Mouse (Mus musculus) spleen, adult 2 months (tissue): ENCODE data around the gene Mlh3. TPM values are rescaled to one million over a fixed set of nuclear protein-coding genes. Genes with fewer than 3 reads are reported as not detected.

Experiments
- DNase-seq, 2 experiments: peaks; one replicate each; pipeline versions ENCODE4 v3.0.0 to v3.0.0-alpha.2; 2012 to 2021; ENCODE audit warnings: low spot score in 2 of 2, low read depth in 1 of 2
- H3K27ac ChIP-seq: fragments of 200-500 bp; 2 replicates; pipeline ENCODE4 v1.5.1; 2012; ENCODE audit warnings: low read length, inconsistent platforms; ENCODE audit not compliant: insufficient read depth
- H3K27me3 ChIP-seq: fragments of 200-500 bp; 2 replicates; pipeline ENCODE4 v1.6.1; 2012; ENCODE audit warnings: mild to moderate bottlenecking, moderate library complexity, low read length, inconsistent platforms; ENCODE audit not compliant: control insufficient read depth, insufficient read depth
- H3K36me3 ChIP-seq: fragments of 200-500 bp; 2 replicates; pipeline ENCODE4 v1.6.1; 2012; ENCODE audit warnings: mild to moderate bottlenecking, low read length, inconsistent platforms; ENCODE audit not compliant: control insufficient read depth, insufficient read depth
- H3K4me1 ChIP-seq: fragments of 200-500 bp; 2 replicates; pipeline ENCODE4 v1.6.1; 2011; ENCODE audit warnings: inconsistent platforms; ENCODE audit not compliant: control insufficient read depth, insufficient read depth, insufficient read length
- H3K4me3 ChIP-seq: fragments of 200-500 bp; 2 replicates; pipeline ENCODE4 v1.5.1; 2011; ENCODE audit warnings: mild to moderate bottlenecking, inconsistent platforms; ENCODE audit not compliant: insufficient read depth, insufficient read length; ENCODE audit errors: extremely low read depth
- CTCF ChIP-seq: fragments of 200-500 bp; IDR thresholded peaks from 2 replicates; pipeline ENCODE4 v1.5.1; 2011; ENCODE audit warnings: mild to moderate bottlenecking, inconsistent platforms; ENCODE audit not compliant: insufficient read depth, insufficient read length, insufficient replicate concordance; ENCODE audit errors: extremely low read depth
- POLR2A ChIP-seq: fragments of 200-500 bp; IDR thresholded peaks from 2 replicates; pipeline ENCODE4 v1.6.1; 2011; ENCODE audit warnings: low read depth, low read length, inconsistent platforms
- WGBS: fragments of 180-500 bp; shearing (Covaris S2); methylation state at CpG from one replicate; pipeline ENCODE4 v1.1.7; 2018; 5-methylcytosine and 5-hydroxymethylcytosine counted together
- polyA plus RNA-seq: library from polyadenylated mRNA; depleted of rRNA; stranded (reverse); fragments of >200 nt; gene quantifications from 2 replicates; pipeline ENCODE4 v1.2.3, GENCODE M21; 2012

Mlh3 gene
- polyA plus RNA-seq, 1 experiment, result 2.9 TPM

- 87% methylated on average over 1 of the region's 1 CpGs for WGBS
- no peak overlapping the region for H3K27ac ChIP-seq
- H3K27me3 ChIP-seq, result no peaks in the 10 kb centered on the region
- no peaks in the 10 kb centered on the region for H3K4me1 ChIP-seq
- no peak for TF ChIP-seq CTCF
- no peak for TF ChIP-seq POLR2A
- H3K36me3 ChIP-seq, result no peaks in the 10 kb centered on the region
- DNase-seq, result no peak
- no peak overlapping the region for H3K4me3 ChIP-seq
Observed at GRCm38 (mm10) chr12:85199954-85200353, 70.4 kb downstream of the Mlh3 start.

- Histone ChIP-seq H3K4me3 (no peak overlapping the region), H3K27me3 (no peaks in the 10 kb centered on the region), H3K4me1 (peaks cover 1% of the 10 kb centered on the region; the same call in 1 of the 2 replicates), H3K27ac (no peak overlapping the region), H3K36me3 (no peaks in the 10 kb centered on the region)
- TF ChIP-seq POLR2A, result no peak
- TF ChIP-seq CTCF, result no peak
- no peak for DNase-seq
- 97% methylated on average over 8 of the region's 8 CpGs for WGBS
Observed at GRCm38 (mm10) chr12:85197936-85198335, 72.5 kb downstream of the Mlh3 start.

GRCm38 (mm10) chr12:85197371-85197770 is 73.0 kb downstream of the Mlh3 start:
- H3K27ac ChIP-seq, result no peak overlapping the region
- no peaks in the 10 kb centered on the region for H3K27me3 ChIP-seq
- H3K4me1 ChIP-seq, result peaks cover 7% of the 10 kb centered on the region
- TF ChIP-seq CTCF (no peak), POLR2A (no peak)
- no peak overlapping the region for H3K4me3 ChIP-seq
- WGBS, result 85% methylated on average over 7 of the region's 7 CpGs
- H3K36me3 ChIP-seq, result no peaks in the 10 kb centered on the region
- no peak for DNase-seq

- TF ChIP-seq CTCF, result no peak
- no peak for TF ChIP-seq POLR2A
- H3K27ac ChIP-seq, result no peak overlapping the region
- 94% methylated on average over 10 of the region's 10 CpGs for WGBS
- no peaks in the 10 kb centered on the region for H3K36me3 ChIP-seq
- no peaks in the 10 kb centered on the region for H3K27me3 ChIP-seq
- no peak overlapping the region for H3K4me3 ChIP-seq
- no peak for DNase-seq
- H3K4me1 ChIP-seq, result peaks cover 9% of the 10 kb centered on the region
Observed at GRCm38 (mm10) chr12:85196191-85196590, 74.2 kb downstream of the Mlh3 start.

GRCm38 (mm10) chr12:85195086-85195485 is 75.3 kb downstream of the Mlh3 start:
- DNase-seq, result no peak
- peaks cover 9% of the 10 kb centered on the region for H3K4me1 ChIP-seq
- TF ChIP-seq POLR2A (no peak), CTCF (no peak)
- WGBS, result 79% methylated on average over 5 of the region's 5 CpGs
- H3K4me3 ChIP-seq, result no peak overlapping the region
- H3K36me3 ChIP-seq, result no peaks in the 10 kb centered on the region
- H3K27ac ChIP-seq, result no peak overlapping the region
- no peaks in the 10 kb centered on the region for H3K27me3 ChIP-seq

GRCm38 (mm10) chr12:85194623-85195018 is 75.8 kb downstream of the Mlh3 start:
- Histone ChIP-seq H3K4me1 (peaks cover 9% of the 10 kb centered on the region), H3K36me3 (no peaks in the 10 kb centered on the region), H3K27me3 (no peaks in the 10 kb centered on the region), H3K27ac (no peak overlapping the region), H3K4me3 (no peak overlapping the region)
- DNase-seq, result no peak
- TF ChIP-seq CTCF (no peak), POLR2A (no peak)
- 83% methylated on average over 4 of the region's 4 CpGs for WGBS

DNA sequence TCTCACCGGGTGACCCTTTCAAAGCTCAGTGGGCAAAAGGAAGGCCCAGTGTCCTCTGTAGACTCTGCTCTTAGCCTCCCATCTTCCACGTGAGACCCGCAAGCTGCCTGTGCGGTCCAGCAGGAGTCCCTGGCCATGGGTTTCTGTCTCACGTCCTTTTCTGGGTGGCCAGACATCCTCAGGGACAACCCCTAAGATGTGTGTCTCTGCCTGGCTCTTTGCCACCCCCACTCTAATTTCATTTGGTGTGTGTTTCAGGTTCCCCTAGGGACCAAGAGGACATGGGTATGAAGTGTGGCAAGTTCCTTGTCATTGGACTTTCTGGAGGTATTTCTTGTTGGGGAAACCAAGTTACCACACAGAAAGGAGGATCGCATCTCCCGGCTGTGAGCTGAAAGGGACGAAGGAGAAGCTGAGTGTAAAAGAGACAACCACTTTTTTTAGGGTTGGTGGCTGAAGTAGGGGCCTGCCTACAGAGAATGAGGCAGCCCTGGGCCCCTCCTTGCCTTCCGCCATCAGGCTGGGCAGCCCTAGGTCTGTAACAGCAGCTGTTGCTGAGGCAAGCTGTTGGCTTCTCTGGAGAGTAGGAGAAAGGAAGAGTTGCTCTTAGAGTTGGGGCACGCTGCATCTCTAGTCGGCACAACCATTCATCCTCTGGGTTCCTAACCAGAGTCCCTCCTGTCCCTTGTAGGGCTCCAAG is 76.3 kb downstream of the Mlh3 start:
- H3K36me3 ChIP-seq, result no peaks in the 10 kb centered on the region
- no peak for DNase-seq
- no peak overlapping the region for H3K4me3 ChIP-seq
- peaks cover 9% of the 10 kb centered on the region for H3K4me1 ChIP-seq
- WGBS, result 87% methylated on average over 11 of the region's 11 CpGs
- TF ChIP-seq CTCF (no peak), POLR2A (no peak)
- H3K27me3 ChIP-seq, result no peaks in the 10 kb centered on the region
- no peak overlapping the region for H3K27ac ChIP-seq
